Mouse (Mus musculus) CD4-positive helper T cell, adult 2 months (primary cell): ENCODE measurements around the gene Itfg2.
"Not testable (repeated sequence)": the region's sequence is repeated elsewhere in the genome, so short reads cannot be mapped to it uniquely, and the experiment has no call there.

ENCODE experiments used
- DNase-seq: peaks from one replicate; pipeline ENCODE4 v3.0.0-alpha.2; 2012; ENCODE audit warnings: low read depth, missing footprints, low spot score

Gene Itfg2

DNA sequence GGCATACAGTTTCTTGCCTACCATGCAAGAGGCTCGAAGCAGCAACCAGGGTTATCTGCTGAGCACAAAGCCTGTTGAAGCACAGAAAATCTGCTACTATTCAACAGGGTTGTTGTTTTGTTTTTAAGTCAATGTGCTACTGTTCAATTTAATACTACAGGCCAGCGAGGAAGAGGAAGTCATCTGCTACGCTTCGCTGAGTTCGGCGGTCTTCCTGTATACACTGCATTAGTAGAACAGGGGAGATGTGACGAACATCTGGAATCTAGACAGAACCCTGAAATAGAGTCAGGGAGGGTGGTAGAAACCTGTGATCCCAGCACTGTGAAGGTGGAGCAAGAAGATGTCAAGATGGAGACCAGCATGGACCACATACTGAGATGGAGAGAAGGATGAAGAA, 41.0 kb downstream of the Itfg2 start:
- no peak for DNase-seq

DNA sequence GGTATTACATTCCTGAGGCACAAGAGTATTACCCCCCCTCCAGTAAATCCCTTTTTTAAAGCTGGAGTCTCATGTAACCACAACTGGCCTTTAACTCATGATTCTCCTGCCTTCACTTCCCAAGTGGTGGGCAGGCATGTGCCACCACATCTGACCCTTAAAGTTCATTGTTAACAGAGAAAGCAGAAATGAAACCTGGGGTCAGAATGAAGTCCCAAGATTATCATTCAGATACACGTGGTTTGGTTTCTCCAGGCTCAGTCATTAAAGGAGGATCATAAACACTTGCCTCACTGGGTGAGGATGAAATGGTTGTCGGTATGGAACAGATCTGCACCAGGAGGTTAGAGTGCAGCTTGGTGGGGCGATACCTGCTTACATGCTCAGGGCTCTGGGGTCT, 43.5 kb downstream of the Itfg2 start:
- no peak for DNase-seq

DNA sequence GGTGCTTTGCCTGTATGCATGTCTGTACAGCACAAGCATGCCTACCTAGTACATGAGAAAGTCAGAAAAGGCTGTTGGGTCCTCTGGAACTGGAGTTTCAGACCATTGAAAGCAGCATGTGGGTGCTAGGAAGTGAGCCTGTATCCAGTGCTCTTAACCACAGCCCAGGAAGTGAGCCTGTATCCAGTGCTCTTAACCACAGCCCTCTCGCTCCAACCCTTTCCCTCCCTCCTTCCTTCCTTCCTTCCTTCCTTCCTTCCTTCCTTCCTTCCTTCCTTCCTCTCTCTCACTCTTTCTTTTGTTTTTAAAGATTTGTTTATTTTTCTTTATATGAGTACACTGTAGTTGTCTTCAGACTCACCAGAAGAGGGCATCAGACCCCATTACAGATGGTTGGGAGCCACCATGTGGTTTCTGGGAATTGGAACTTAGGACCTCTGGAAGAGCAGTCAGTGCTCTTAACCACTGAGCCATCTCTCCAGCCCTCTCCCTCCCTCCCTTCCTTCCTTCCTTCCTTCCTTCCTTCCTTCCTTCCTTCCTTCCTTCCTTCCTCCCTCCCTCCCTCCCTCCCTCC, 44.0 kb downstream of the Itfg2 start:
- not testable (repeated sequence) for DNase-seq

DNA sequence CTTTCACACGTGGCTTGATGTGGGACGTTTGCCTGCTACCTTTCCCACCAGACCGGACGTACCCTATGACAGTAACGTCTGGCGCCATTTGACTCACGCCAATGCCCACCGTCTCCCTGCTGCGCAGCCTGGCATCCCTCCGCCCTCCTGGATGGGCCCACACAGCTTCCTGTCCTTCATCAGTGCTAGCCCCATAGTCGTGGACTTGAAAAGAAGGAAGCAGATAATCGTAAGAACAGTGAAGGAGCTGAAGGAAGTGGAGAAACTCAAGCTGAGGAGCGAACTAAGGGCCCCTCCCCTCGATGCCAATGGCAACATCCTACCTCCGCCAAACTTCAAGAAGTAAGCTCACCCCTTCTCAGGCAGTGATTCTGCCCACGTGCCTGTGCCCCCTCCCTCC, 45.1 kb downstream of the Itfg2 start:
- DNase-seq = no peak

DNA sequence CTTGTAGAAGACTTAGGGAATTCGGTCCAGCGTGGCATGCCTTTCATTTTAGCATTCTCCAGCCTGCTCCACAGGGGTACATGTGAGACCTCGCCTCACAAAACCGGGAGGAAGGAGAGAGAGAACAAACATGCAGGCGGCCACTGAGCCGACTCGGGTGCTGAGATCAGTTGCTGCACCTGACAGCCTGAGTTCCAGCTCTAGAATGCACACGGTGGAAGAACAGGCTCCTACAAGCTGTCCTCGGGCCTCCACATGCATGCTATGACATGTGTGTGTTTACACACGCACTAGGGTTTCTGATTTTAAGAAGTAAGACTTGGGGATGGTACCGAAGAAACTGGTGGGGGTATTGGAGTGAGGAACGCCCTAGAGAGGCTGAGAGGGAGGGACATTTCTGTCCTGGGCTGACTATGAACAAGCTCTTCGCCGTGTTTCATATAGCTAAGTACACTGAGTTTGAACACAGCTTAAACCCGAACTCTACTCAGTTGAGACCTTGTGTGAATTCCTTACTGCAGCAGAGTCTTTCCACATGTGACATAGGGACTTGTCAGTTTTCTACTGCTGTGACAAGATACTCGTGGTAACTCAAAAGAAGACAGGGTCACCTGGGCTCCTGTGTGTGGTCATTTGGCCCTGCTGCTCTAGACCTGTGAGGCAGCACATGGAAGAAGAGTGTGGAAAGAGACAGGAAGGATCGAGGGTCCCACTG, 48.2 kb downstream of the Itfg2 start:
- DNase-seq = no peak

DNA sequence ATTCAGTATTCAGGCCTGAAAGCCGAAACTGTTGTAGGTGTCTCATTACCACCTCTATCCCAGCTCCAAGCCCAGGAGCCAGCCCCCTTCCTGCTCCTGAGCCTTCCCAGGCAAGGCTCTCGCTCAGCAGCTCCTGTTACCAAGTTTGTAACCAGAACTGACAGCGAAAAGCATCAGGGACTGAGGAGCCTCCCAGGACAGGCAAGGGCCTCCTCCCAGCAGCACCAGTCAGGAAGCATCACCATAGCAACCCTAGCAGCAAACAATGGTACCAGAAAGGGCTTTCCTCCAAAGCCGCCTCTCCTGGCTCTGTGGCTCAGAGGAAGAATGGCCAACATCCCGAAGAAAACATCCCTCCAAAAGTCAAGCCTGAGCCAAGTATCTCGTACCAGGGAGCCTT, 49.5 kb downstream of the Itfg2 start, which contains the start of the genes Tex52 and Gm44596:
TSS of gene Tex52 (plus strand) at position 265 of the 400 bp plus-strand sequence.
TSS of gene Gm44596 (plus strand) at position 312 of the 400 bp plus-strand sequence.
- DNase-seq = no peak

DNA sequence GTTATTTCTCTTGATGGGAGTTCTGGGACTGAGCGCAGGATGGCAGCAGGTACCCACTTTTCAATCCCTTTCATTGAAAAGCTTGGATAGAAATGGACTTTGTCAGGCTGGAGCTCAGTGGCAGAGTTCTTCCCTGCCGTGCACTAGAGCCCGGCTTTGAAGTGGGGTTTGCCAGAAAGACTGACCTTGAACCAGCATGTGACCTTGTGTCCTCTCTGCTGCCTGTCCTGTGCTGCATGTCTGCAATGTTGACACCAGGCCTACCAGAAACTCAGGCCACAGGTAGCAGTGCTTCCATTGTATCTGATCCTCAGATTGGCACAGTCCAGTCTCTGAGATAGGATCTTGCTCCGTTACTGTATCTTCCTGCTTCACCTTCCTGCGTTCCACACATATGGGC, 54.7 kb downstream of the Itfg2 start:
- no peak for DNase-seq

DNA sequence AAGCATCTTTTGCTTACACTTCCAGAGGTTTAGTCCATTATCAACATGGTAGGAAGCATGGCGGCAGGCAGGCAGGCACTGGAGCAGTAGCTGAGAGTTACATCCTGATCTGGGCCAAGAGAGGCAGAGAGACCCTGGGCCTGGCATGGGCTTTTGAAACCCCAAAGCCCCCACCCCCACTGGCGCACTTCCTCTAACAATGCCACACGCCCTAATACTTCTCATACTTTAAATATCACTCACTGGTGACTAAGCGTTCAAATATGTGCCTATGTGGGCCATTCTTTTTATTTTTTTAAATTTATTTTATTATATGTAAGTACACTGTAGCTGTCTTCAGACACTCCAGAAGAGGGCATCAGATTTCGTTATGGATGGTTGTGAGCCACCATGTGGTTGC, 58.3 kb downstream of the Itfg2 start:
- DNase-seq = no peak

DNA sequence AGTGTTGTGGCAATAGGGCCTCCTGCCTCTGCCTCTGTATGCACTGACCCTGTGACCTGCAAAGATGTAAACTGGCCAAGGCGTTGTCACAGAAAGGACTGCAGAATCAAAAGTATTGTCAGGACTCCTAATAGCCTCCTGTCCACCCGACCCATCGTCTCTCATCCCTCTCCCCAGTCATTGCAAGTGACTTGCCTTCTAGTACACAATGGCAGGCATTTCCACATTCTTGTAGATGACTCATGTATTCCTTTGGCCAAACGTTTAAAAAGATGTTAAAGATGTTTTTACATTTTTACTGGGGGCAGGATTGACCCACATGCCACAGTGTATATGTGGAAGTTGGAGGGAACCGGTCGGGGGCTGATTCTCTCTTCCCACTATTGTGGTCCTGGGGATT, 60.0 kb downstream of the Itfg2 start:
- DNase-seq = no peak

DNA sequence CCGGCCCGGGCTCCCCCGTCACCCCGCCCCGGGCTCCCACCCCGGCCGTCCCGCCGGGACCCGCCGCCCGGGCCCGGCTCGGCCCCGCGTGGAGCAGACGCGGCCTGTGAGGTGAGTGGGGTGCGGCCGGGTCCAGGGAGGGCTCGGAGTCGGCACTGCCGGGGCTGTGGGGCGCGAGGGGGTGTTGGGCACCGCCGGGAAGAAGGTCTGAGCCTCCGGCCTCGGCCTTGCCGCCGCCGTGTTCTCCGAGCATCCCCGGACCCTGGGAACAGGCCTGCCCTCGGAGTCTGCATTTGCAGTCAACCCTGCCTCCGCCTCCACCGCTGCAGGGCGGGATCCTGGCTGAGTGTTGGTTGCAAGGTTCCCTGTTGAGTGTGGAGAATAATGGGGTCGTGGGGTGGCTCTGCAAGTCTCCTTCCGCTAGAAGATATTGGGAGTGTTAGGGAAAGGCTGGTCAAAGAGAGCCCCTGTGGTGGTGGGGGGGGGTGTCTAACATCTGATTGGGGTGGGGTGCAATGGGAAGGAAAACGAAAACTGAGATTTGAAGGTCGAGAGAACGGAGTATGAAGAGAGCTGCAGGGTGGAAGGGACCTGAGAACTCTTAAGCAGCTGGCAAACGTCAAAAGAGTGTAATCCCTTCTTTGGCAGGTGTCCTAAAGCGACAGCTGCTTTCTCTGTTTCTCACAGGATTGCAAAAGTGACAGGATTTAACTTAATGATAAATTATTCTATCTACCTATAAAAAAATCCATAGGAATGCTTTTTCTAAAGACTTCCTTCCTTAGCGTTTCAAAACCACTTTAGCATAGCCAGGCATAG, 61.5 kb downstream of the Itfg2 start:
- DNase-seq = peak; percentile 23

DNA sequence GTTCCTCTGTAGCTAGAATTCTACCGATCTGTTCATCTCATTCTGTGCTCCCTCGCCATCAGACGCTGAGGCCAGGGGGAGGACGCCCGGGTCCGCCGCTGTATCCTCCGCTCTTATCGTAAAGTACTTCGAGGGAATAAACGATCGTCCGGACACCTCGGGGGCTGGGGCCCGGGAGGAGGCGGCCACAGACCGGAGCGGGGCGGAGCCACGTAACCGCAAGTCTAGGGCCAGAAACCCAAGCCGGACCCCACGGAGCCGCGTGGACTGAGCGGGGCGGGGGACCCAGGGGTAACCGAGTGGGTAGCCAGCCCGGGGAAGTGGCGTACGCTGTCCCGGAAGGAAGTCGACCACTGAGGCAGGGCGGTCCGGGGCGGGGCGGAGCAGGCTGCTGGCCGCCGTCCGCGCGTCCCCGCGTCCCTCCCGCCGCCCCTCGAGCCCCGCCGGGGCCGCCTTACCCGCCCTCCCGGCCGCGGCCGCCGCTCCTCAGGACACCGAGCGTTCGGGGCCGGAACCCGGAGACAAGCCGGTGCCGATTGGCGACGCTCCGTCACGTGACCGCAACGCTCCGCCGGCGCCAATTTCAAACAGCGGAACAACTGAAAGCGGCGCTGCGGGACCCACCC, 62.2 kb downstream of the Itfg2 start, which contains the start of the genes Rhno1 and Foxm1:
TSS of gene Rhno1 (minus strand) at position 531 of the 626 bp plus-strand sequence.
TSS of gene Foxm1 (plus strand) at position 587 of the 626 bp plus-strand sequence.
- peak; percentile 85 for DNase-seq

DNA sequence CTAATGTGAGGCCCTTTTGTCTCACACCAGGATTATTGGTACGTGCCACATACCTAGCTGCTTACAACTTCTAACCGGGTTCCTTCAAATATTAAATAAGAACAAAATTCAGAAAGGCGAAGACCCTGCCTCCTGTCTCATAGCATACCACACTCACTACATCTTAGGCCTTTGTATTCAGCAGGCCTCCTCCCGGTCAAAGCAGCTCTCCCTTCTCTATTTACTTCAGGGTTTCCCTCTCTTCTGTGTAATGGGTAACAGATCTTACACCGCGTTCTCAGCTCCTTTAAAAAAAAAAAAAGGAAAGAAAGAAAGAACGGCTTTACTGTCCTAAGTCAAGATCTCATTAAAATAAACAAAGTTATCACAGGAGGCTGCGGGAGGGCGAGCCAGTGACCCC, 62.8 kb downstream of the Itfg2 start:
- DNase-seq = no peak
